Mouse (Mus musculus) gastrocnemius, adult 2 months (tissue): Measurements from ENCODE around the gene Gm20695. TPM values are rescaled to one million over a fixed set of nuclear protein-coding genes. Genes with fewer than 3 reads are reported as not detected.

Experiments
- DNase-seq: peaks from one replicate; pipeline ENCODE4 v3.0.0; 2022
- H3K27ac ChIP-seq: fragments of 200-600 bp; 2 replicates; pipeline ENCODE4 v1.8.1; 2022; ENCODE audit warnings: mild to moderate bottlenecking
- H3K4me3 ChIP-seq: fragments of 200-600 bp; 2 replicates; pipeline ENCODE4 v1.8.1; 2022; ENCODE audit warnings: mild to moderate bottlenecking, moderate library complexity
- CTCF ChIP-seq: fragments of 200-600 bp; IDR thresholded peaks from 2 replicates; pipeline ENCODE4 v1.8.1; 2022; ENCODE audit warnings: antibody characterized with exemption, mild to moderate bottlenecking, moderate library complexity
- intact Hi-C: fragments of 180-260 bp; cut with DNase I; formaldehyde crosslinking; loops from one replicate; pipeline ENCODE4 v1.15.1; 2025
- total RNA-seq, 2 experiments: library from RNA; stranded (reverse); gene quantifications; 2 replicates each; pipeline ENCODE4 v1.2.3; 2021

The Gm20695 gene
- total RNA-seq, 2 experiments from 2014 or later = 0.31 TPM; not detected in 1

- TF ChIP-seq CTCF = no peak
- intact Hi-C loops = no loop called here
- H3K27ac ChIP-seq = no peak overlapping the region
- no peak for DNase-seq
- no peak overlapping the region for H3K4me3 ChIP-seq
These were observed 29.8 kb upstream of the Gm20695 start for GRCm38 (mm10) chr16:3854437-3855182.

GRCm38 (mm10) chr16:3855776-3856175, 28.7 kb upstream of the Gm20695 start:
- Histone ChIP-seq H3K4me3 (no peak overlapping the region), H3K27ac (no peak overlapping the region)
- intact Hi-C loops = no loop called here
- no peak for DNase-seq
- no peak for TF ChIP-seq CTCF

- TF ChIP-seq CTCF = no peak
- intact Hi-C loops = no loop called here
- no peak for DNase-seq
- H3K4me3 ChIP-seq = no peak overlapping the region
- H3K27ac ChIP-seq = no peak overlapping the region
These were observed 25.2 kb upstream of the Gm20695 start for GRCm38 (mm10) chr16:3859254-3859653.

GRCm38 (mm10) chr16:3871815-3872214, 12.6 kb upstream of the Gm20695 start:
- DNase-seq = no peak
- peak overlapping the region; percentile 86 for H3K27ac ChIP-seq
- peak overlapping the region; percentile 82 for H3K4me3 ChIP-seq
- intact Hi-C loops = no loop called here
- TF ChIP-seq CTCF = no peak

GRCm38 (mm10) chr16:3872216-3873047, 12.0 kb upstream of the Gm20695 start, which contains the start of gene Naa60:
Gene Naa60, plus strand, starts transcription at chr16:3872375.
- peak within 1 kb of the TSS; percentile 86 for H3K27ac ChIP-seq
- intact Hi-C loops = no loop called here
- peak; percentile 93 for DNase-seq
- TF ChIP-seq CTCF = no peak
- peak within 1 kb of the TSS; percentile 82 for H3K4me3 ChIP-seq

- H3K27ac ChIP-seq = peak overlapping the region; percentile 24; the same call in 1 of the 2 replicates
- no peak for TF ChIP-seq CTCF
- intact Hi-C loops = no loop called here
- no peak overlapping the region for H3K4me3 ChIP-seq
- no peak for DNase-seq
These were observed 8.1 kb upstream of the Gm20695 start for GRCm38 (mm10) chr16:3876346-3876745.

GRCm38 (mm10) chr16:3885065-3885670, 720 bp downstream of the Gm20695 start:
- peak overlapping the region; percentile 99 for H3K27ac ChIP-seq
- intact Hi-C loops = loop anchor here (10.0 kb wide), 1 partner anchor 140 kb away; the partner anchor contains the start of gene Zfp263

GRCm38 (mm10) chr16:3891621-3892295, 7.3 kb downstream of the Gm20695 start:
- no peak for TF ChIP-seq CTCF
- DNase-seq = no peak
- intact Hi-C loops = no loop called here
- H3K27ac ChIP-seq = no peak overlapping the region
- H3K4me3 ChIP-seq = no peak overlapping the region

More at GRCm38 (mm10) chr16:3885065-3885670, 720 bp downstream of the Gm20695 start:
- no peak for DNase-seq
- peak overlapping the region; percentile 89 for H3K4me3 ChIP-seq
- TF ChIP-seq CTCF = no peak

GRCm38 (mm10) chr16:3893739-3894138, 9.3 kb downstream of the Gm20695 start:
- no peak for DNase-seq
- intact Hi-C loops = no loop called here
- no peak for TF ChIP-seq CTCF
- H3K27ac ChIP-seq = peak overlapping the region; percentile 69
- H3K4me3 ChIP-seq = no peak overlapping the region

- TF ChIP-seq CTCF = no peak
- Histone ChIP-seq H3K27ac (peak overlapping the region; percentile 69), H3K4me3 (peak overlapping the region; percentile 35)
- intact Hi-C loops = no loop called here
- peak; percentile 48 for DNase-seq
These were observed 10.8 kb downstream of the Gm20695 start for GRCm38 (mm10) chr16:3895173-3895792.

GRCm38 (mm10) chr16:3896046-3896445, 11.6 kb downstream of the Gm20695 start:
- no peak overlapping the region; the same call in 1 of the 2 replicates for H3K4me3 ChIP-seq
- intact Hi-C loops = no loop called here
- TF ChIP-seq CTCF = no peak
- peak overlapping the region; percentile 69; the same call in 1 of the 2 replicates for H3K27ac ChIP-seq
- DNase-seq = no peak

GRCm38 (mm10) chr16:3896553-3896952, 12.1 kb downstream of the Gm20695 start:
- TF ChIP-seq CTCF = no peak
- no peak for DNase-seq
- intact Hi-C loops = no loop called here
- H3K27ac ChIP-seq = no peak overlapping the region; the same call in 1 of the 2 replicates
- H3K4me3 ChIP-seq = no peak overlapping the region
